Mouse (Mus musculus) MEL (cell line): ENCODE results near the gene Olfr198. TPM values are rescaled to one million over a fixed set of nuclear protein-coding genes. Genes with fewer than 3 reads are reported as not detected.
"Not testable (repeated sequence)": the region's sequence is repeated elsewhere in the genome, so short reads cannot be mapped to it uniquely, and the experiment has no call there.

Experiments
- DNase-seq: peaks from one replicate; pipeline ENCODE4 v3.0.0; 2011; ENCODE audit warnings: low read depth, low spot score
- H3K27ac ChIP-seq: 2 replicates; pipeline ENCODE4 v1.5.1; 2012; ENCODE audit warnings: low read depth, mild to moderate bottlenecking, control low read depth, low read length, moderate library complexity; ENCODE audit not compliant: control insufficient read depth
- H3K27me3 ChIP-seq, 2 experiments: fragments of 150-350 bp in 1 of 2; sonication (generic) in 1 of 2; 2 replicates each; pipeline ENCODE4 v1.6.1; 2012; ENCODE audit warnings: low read length in 2 of 2, mild to moderate bottlenecking in 2 of 2, improper control_type of control experiment in 1 of 2, moderate library complexity in 1 of 2; ENCODE audit not compliant: insufficient read depth in 2 of 2, control insufficient read depth in 1 of 2
- H3K36me3 ChIP-seq, 2 experiments: 2 replicates each; pipeline ENCODE4 v1.6.1; 2012 to 2014; ENCODE audit warnings: low read length in 2 of 2, improper control_type of control experiment in 1 of 2, inconsistent platforms in 1 of 2, mild to moderate bottlenecking in 1 of 2; ENCODE audit not compliant: insufficient read depth in 2 of 2, control insufficient read depth in 1 of 2
- H3K4me1 ChIP-seq, 2 experiments: fragments of 150-350 bp in 1 of 2; sonication (generic) in 1 of 2; 2 replicates each; pipeline ENCODE4 v1.6.1; 2012; ENCODE audit warnings: low read length in 2 of 2, improper control_type of control experiment in 1 of 2, mild to moderate bottlenecking in 1 of 2; ENCODE audit not compliant: insufficient read depth in 2 of 2, control insufficient read depth in 1 of 2
- H3K4me3 ChIP-seq, 2 experiments: fragments of 150-350 bp in 1 of 2; sonication (generic) in 1 of 2; 2 replicates each; pipeline ENCODE4 v1.5.1; 2012; ENCODE audit warnings: low read depth in 2 of 2, low read length in 2 of 2, mild to moderate bottlenecking in 2 of 2, moderate library complexity in 2 of 2, control low read depth in 1 of 2, improper control_type of control experiment in 1 of 2; ENCODE audit not compliant: control insufficient read depth in 1 of 2, insufficient read depth in 1 of 2
- H3K79me2 ChIP-seq: 2 replicates; pipeline ENCODE4 v1.6.1; 2012; ENCODE audit warnings: mild to moderate bottlenecking, low read length, moderate library complexity; ENCODE audit not compliant: control insufficient read depth, poor library complexity, insufficient read depth
- H3K9ac ChIP-seq: 2 replicates; pipeline ENCODE4 v1.6.1; 2012; ENCODE audit warnings: low read depth, mild to moderate bottlenecking, control low read depth, low read length, moderate library complexity; ENCODE audit not compliant: control insufficient read depth, poor library complexity, severe bottlenecking
- H3K9me3 ChIP-seq: fragments of 150-350 bp; sonication (generic); replicated peaks from 2 replicates; pipeline ENCODE4 v1.6.1; 2012; ENCODE audit warnings: mild to moderate bottlenecking, low read length, improper control_type of control experiment, moderate library complexity; ENCODE audit not compliant: insufficient read depth
- CHD2 ChIP-seq: IDR thresholded peaks from 2 replicates; pipeline ENCODE4 v1.6.1; 2011; ENCODE audit warnings: low read length, improper control_type of control experiment
- ETS1 ChIP-seq: IDR thresholded peaks from 2 replicates; pipeline ENCODE4 v1.6.1; 2012; ENCODE audit warnings: low read depth, mild to moderate bottlenecking, inconsistent platforms, low read length, improper control_type of control experiment, moderate library complexity
- JUND ChIP-seq: IDR thresholded peaks from 2 replicates; pipeline ENCODE4 v1.6.1; 2011; ENCODE audit warnings: low read depth, mild to moderate bottlenecking, improper control_type of control experiment, low read length
- MAX ChIP-seq: IDR thresholded peaks from 2 replicates; pipeline ENCODE4 v1.6.1; 2011; ENCODE audit warnings: low read length, improper control_type of control experiment
- NELFE ChIP-seq: IDR thresholded peaks from 2 replicates; pipeline ENCODE4 v1.6.1; 2011; ENCODE audit warnings: low read depth, low read length, improper control_type of control experiment
- RCOR1 ChIP-seq: IDR thresholded peaks from 2 replicates; pipeline ENCODE4 v1.6.1; 2012; ENCODE audit warnings: low read depth, mild to moderate bottlenecking, inconsistent platforms, low read length, improper control_type of control experiment
- SIN3A ChIP-seq: IDR thresholded peaks from 2 replicates; pipeline ENCODE4 v1.6.1; 2012; ENCODE audit warnings: low read length, improper control_type of control experiment, inconsistent platforms
- SMC3 ChIP-seq: IDR thresholded peaks from 2 replicates; pipeline ENCODE4 v1.6.1; 2011; ENCODE audit warnings: low read depth, low read length, improper control_type of control experiment
- ZKSCAN1 ChIP-seq: IDR thresholded peaks from 2 replicates; pipeline ENCODE4 v1.6.1; 2012; ENCODE audit warnings: low read depth, mild to moderate bottlenecking, inconsistent platforms, low read length, improper control_type of control experiment, moderate library complexity
- polyA plus RNA-seq, 2 experiments: library from polyadenylated mRNA; stranded (reverse) in 1 of 2; unstranded in 1 of 2; fragments of >175 nt in 1 of 2; fragments of >200 nt in 1 of 2; gene quantifications; 2 replicates each; pipeline versions ENCODE4 v1.2.1 to v1.2.4; 2012; ENCODE audit warnings: low replicate concordance in 2 of 2, low read depth in 1 of 2; ENCODE audit not compliant: insufficient read length in 2 of 2, insufficient read depth in 1 of 2, missing spikeins in 1 of 2
- total RNA-seq: library from RNA; depleted of rRNA; stranded (reverse); fragments of 300-350 nt; gene quantifications from 2 replicates; pipeline ENCODE4 v1.2.3, GENCODE M21; 2012; rRNA removed

Gene Olfr198
- total RNA-seq: not detected in 2 replicates
- polyA plus RNA-seq: not detected

GRCm38 (mm10) chr16:59203433-59203832, at the start of gene Olfr198:
Gene Olfr198, minus strand, starts transcription at chr16:59203533.
- H3K4me3 ChIP-seq, H3K9ac ChIP-seq, H3K9me3 ChIP-seq, H3K27me3 ChIP-seq, H3K4me1 ChIP-seq, DNase-seq, H3K36me3 ChIP-seq, H3K27ac ChIP-seq, H3K79me2 ChIP-seq: not testable (repeated sequence)

- Histone ChIP-seq H3K4me1 (no peaks in the 10 kb centered on the region), H3K79me2 (no peaks in the 10 kb centered on the region), H3K9ac (no peak overlapping the region), H3K27ac (no peak overlapping the region), H3K36me3 (no peaks in the 10 kb centered on the region), H3K4me3 (no peak overlapping the region), H3K9me3 (no peaks in the 10 kb centered on the region), H3K27me3 (no peaks in the 10 kb centered on the region)
- TF ChIP-seq ETS1 (no peak), RCOR1 (no peak), JUND (no peak), SIN3A (no peak), ZKSCAN1 (no peak), SMC3 (no peak), NELFE (no peak), MAX (no peak), CHD2 (no peak)
- DNase-seq: no peak
These were observed 46.4 kb upstream of the Olfr198 start for GRCm38 (mm10) chr16:59249684-59250083.

- H3K9ac ChIP-seq, H3K27ac ChIP-seq, H3K9me3 ChIP-seq, DNase-seq, H3K4me1 ChIP-seq, H3K4me3 ChIP-seq, H3K36me3 ChIP-seq, H3K27me3 ChIP-seq, H3K79me2 ChIP-seq: not testable (repeated sequence)
These were observed 16.3 kb upstream of the Olfr198 start, which contains the start of gene Olfr199 for GRCm38 (mm10) chr16:59219667-59220066. Gene Olfr199, minus strand, starts transcription at chr16:59219767.

- H3K4me1 ChIP-seq, H3K27ac ChIP-seq, H3K79me2 ChIP-seq, H3K36me3 ChIP-seq, H3K9ac ChIP-seq, H3K4me3 ChIP-seq, H3K9me3 ChIP-seq, H3K27me3 ChIP-seq, DNase-seq: not testable (repeated sequence)
These were observed 14.5 kb upstream of the Olfr198 start for GRCm38 (mm10) chr16:59217861-59218260.
